Mouse (Mus musculus) right cerebral cortex, postnatal 36 days (tissue): ENCODE measurements around the gene Spint3.
"Not testable (repeated sequence)": the region's sequence is repeated elsewhere in the genome, so short reads cannot be mapped to it uniquely, and the experiment has no call there.

ENCODE experiments used
- DNase-seq, 2 experiments: peaks; one replicate each; pipeline ENCODE4 v3.0.0; 2022; ENCODE audit warnings: low spot score in 2 of 2, mixed read lengths in 1 of 2

Spint3 gene

GRCm38 (mm10) chr2:164573359-164573758, at the start of gene Spint3:
Gene Spint3 (minus strand): TSS chr2:164573459.
- not testable (repeated sequence) for DNase-seq

DNA sequence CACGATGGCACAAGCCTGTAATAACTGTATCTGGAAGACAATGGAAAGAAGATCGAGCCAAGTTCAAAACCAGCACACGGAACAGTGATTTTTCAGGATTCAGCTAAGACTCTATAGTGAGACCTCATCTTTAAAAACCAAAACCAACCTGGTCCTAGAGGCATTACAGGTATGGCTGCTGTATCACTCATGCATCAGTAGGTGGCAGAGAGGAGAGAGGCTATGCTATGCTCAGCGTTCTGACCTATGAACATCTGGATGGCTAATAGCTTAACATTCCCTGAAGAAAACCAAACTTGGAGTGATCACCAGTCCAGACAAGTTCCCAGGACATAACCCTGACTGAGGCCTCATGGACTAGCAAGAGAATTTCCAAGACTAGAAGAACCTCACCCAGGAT, 48.5 kb upstream of the Spint3 start:
- DNase-seq = no peak

DNA sequence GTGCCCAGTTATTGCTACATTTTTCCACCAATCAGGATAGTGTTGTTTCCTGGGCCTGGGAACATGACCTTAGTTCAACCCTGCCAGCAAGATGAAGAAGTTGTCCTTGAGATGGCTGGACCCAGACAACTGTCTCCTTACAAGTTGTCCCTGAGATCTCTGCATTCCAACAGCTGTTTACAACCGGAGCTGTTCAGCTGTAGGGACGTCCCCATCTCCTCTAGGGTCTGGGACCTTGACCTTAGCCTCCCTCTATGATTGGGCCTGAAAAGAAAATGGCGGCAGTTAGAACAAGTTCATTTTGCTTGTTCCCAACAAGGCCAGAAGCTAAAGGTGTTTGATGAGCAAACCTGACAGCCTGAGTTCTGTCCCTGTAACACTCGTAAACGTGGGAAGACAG, 45.8 kb upstream of the Spint3 start:
- DNase-seq = no peak

DNA sequence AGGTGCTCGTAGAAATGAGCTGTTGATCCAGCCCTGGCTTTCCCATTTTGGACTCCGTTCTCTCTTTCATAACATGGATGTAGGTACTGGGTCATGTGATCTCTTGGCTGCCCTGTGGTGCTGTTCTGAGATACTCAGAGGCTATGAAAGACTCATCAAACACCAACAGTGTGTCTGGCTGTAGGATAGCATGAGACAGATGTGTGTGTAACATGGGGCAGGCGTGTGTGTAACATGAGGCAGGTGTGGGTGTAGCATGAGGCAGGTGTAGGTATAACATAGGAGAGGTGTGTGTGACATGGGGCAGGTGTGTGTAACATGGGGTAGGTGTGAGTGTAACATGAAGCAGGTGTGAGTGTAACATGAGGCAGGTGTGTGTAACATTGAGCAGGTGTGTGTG, 42.1 kb upstream of the Spint3 start:
- DNase-seq = no peak

GRCm38 (mm10) chr2:164613471-164613870, 40.2 kb upstream of the Spint3 start, which contains the start of the genes Wfdc6b and Wfdc8:
Gene Wfdc6b (plus strand): TSS chr2:164613522.
Gene Wfdc8 (minus strand): TSS chr2:164613626.
- DNase-seq = not testable (repeated sequence)

GRCm38 (mm10) chr2:164608781-164609180, 35.5 kb upstream of the Spint3 start:
- no peak for DNase-seq

DNA sequence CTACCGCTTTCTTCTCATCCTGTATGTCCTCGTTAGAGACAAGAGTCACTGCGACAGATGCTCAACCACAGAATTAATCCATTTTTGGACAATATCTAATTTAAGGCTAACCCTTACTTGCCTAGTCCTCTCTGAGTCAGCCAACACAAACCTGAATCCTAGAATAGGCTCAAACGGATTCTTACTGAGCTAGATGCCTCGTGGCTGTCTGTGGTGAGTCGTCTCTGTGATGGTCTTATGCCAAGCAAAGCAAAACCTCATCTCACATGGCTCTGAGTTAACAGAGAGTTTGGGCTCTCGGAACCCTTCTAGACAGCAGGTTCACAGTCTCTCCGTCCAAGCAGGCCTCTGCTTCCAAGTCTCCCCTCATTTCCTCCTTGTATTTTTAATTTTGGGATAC, 31.2 kb upstream of the Spint3 start:
- no peak for DNase-seq

DNA sequence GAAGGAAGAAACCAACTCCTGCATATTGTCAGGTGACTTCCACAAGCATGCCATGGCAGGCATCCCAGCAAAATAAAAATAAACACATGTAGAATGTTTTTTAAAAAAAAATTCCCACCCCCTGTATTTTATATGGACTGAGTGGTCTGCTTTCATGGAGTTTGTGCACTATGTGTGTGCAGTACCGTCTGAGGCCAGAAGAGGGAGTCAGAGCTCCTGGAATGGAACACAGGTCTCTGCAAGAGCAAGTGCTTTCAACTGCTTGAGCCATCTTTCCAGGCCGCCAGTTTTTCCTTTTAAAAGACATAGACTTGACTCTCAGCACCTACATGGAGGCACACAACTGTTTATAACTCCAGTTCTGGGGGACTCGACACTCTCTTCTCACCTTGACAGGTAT, 30.2 kb upstream of the Spint3 start:
- no peak for DNase-seq

DNA sequence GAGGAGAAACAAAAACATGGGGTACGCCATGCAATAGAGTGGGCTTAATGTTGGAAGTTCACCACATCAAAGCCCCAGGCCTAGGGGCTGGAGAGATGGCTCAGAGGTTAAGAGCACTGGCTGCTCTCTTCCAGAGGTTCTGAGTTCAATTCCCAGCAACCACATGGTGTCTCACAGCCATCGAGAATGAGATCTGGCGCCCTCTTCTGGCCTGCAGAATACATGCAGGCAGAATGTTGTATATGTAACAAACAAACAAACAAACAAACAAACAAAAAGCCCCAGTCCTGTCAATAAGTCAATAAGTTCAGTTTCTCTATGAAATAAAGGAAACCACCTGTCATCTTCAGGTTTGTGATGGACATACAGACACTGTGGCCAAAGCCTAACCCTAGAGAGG, 26.9 kb upstream of the Spint3 start:
- no peak for DNase-seq

GRCm38 (mm10) chr2:164593494-164593893, 20.2 kb upstream of the Spint3 start, which contains the start of gene Eppin:
Gene Eppin (minus strand): TSS chr2:164593594.
- no peak for DNase-seq

GRCm38 (mm10) chr2:164592014-164592413, 18.8 kb upstream of the Spint3 start:
- DNase-seq = no peak

DNA sequence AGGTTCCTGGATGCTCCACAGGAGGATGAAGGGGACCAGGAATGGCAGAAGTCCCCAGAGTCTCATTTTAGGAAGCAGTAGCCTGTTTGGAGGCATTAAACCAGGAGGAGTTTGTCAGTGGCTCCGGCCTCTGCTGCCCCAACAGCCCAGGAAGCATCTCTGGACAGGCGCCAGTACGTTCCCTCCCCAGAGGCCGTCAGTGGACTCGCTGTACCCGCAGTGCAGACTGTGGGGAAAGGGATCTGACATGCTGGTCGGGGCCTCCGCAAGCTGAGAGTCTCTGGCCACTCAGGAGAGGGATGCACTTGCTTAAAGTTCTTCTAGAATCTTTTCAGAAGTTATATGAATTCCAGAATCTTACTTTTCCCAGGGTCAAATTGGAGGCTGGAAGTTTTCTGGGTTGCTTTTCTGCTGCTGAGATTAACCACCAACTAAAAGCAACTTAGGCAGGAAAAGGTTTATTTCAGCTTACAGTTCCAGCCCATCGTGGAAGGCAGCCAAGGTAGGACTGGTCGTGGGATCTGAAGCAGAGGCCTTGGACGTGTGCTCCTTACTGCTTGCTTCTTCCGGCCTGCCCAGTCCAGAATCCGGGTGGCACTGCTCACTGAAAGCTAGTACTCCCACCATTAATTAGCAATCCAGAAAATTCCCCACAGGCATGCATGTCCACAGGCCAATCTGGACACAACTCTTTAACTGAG, 11.9 kb upstream of the Spint3 start, which contains the start of gene Wfdc6a:
Gene Wfdc6a, minus strand, starts transcription at position 423 of the 701 bp plus-strand sequence.
- not testable (repeated sequence) for DNase-seq

DNA sequence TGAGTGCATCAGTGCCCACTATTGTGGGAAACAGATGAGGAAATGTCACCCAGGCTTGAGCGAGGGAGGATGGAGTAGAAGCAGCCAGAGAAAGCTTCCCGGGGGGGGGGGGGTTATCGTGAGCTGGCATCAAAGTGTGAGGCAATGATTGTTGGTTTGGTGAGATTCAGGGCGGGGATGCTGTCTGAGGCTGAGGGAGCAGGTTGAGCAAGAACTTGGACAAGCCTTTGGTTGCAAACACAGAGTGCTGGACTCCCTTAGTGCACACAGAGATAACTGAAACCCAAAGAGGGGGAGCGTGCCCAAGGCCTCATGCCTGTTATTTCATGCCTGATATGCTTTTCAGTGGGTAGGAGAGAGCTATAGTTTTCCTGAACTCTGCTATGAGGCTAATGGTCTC, 5.8 kb downstream of the Spint3 start:
- DNase-seq = no peak

DNA sequence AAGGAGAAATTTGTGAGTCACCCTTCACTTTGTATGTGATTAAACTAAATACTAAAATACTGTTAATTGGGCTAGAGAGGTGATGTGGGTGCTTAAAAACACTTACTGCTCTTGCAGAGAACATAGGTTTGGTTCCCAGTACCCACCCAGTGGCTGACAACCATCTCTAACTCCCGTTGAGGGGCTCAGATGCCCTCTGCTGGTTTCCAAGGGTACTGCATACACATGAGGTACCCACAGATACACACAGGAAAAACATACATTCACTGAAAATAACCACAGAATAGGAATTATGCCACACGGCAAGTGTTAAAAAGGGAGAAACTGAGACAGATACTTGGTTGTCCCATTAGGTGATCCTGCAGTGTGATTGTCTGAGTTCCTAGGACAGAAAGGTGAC, 6.3 kb downstream of the Spint3 start:
- DNase-seq = no peak

DNA sequence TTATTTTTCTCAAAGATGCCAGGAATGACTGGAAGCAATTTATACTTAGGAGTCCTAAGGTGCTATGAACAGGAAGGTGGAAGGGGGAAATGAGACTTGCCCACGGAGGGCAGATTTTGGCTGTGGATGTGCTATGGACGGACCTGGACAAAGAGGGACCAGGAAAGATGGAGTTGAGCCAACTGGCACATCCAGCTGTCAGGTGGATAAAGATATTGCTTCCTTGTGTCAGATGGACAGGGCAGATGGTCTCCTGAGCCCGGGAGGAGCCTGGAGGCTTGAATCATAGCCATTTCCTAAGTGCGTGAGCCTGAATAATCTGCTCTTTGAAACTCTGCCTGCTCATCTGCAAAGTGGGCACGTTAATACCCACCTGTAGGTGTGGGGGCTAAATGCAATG, 8.9 kb downstream of the Spint3 start:
- DNase-seq = no peak

- peak in 1 of 2 experiments; percentile 25 for DNase-seq
Measured at GRCm38 (mm10) chr2:164563339-164564038, 9.8 kb downstream of the Spint3 start.

DNA sequence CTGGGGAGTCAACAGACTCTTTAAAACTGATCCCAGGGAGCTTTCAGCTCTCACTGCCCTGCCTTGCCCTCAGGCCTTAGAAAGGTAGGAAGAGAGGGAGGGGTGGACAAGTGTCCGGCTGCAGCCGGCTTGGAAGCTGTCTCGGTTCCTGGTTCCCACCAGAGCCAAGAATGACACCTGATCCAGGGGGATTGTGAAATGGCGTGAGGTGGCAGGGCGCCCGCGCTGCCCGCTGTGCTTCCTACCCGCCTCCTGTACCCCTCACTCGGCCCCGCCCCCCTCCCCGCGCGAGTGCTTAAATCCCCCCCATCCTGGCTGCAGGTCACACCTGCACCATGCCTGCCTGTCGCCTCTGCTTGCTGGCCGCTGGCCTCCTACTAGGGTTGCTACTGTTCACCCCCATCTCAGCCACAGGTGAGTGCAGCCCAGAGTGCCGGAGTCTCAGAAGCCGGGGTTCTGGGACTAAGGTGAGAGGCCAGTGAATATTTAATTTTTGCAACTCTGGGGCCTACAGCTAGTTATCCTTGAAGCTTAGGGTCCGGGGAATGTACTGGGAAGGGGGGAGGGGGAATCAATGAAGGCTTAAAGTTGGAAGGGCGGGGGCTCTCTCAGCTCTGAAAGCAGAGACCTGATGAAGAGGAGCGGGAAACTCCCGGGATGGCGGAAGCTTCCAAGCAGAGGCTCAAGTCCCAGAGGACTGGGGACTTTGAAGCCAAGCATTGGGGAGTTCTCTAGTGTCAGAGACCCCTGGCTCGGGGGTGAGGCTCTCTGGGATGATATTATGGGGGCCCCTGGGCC, 10.7 kb downstream of the Spint3 start, which contains the start of gene Wfdc2:
Gene Wfdc2, plus strand, starts transcription at position 23 of the 798 bp plus-strand sequence.
- DNase-seq = no peak

- no peak for DNase-seq
Measured at GRCm38 (mm10) chr2:164560106-164560505, 13.2 kb downstream of the Spint3 start.

- DNase-seq = no peak
Measured at GRCm38 (mm10) chr2:164558991-164559645, 14.1 kb downstream of the Spint3 start.

DNA sequence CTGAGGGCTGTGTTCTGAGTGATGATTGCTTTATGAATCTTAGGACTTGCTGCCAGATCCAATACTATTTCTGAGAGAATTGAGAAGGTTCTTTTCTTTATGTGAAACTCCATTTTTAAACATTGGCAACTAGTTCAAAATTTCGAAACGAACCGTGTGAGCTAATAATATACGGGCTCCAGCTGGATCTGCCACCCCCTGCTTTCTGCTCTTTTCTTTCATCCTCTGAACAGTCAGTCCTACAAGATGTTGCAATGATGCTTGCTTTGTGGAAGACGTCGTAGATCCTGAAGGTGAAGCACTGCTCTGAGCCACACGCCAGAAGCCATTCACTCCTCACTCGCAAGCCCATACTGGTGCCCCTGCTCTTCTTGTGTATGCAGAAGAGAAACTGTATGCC, 14.8 kb downstream of the Spint3 start:
- peak; percentile 52 to 70 for DNase-seq

DNA sequence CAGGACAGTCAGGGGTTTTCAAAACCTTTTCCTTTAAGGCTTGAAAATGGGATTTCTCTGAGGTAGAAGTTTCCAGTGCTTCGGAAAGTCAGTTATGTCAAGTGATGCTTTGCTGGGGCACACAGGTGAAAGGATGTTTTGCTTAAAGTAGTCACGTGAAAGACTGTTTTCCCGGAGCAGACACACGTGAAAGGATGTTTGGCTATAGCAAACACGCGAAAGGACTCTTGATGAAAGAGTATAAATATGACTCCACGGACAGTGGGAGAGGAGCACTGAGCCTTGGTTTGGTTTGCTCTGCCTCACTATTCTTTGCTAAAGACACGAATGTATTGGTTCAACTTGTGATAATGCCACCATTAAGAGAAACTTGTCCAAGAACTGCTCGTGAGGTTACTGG, 21.8 kb downstream of the Spint3 start:
- no peak for DNase-seq

- no peak for DNase-seq
Measured at GRCm38 (mm10) chr2:164550895-164551269, 22.4 kb downstream of the Spint3 start.
